Mouse (Mus musculus): ENCODE measurements around the gene Srsf11.

GRCm38 (mm10) chr3:158032106-158032505, 4.3 kb downstream of the Srsf11 start:
- no peak for TF ChIP-seq CTCF (IDR thresholded peaks at IDR 0.05; ENCODE audit: low read depth, low read length)
- TF ChIP-seq TAL1 (conservative IDR thresholded peaks at IDR 0.05; ENCODE audit: low read depth, low read length): no peak

All from G1E (cell line).